Mouse (Mus musculus): ENCODE results near the gene Teddm1a. TPM values are rescaled to one million over a fixed set of nuclear protein-coding genes. Genes with fewer than 3 reads are reported as not detected.

Gene Teddm1a
- polyA plus RNA-seq, 2 experiments = not detected

DNA sequence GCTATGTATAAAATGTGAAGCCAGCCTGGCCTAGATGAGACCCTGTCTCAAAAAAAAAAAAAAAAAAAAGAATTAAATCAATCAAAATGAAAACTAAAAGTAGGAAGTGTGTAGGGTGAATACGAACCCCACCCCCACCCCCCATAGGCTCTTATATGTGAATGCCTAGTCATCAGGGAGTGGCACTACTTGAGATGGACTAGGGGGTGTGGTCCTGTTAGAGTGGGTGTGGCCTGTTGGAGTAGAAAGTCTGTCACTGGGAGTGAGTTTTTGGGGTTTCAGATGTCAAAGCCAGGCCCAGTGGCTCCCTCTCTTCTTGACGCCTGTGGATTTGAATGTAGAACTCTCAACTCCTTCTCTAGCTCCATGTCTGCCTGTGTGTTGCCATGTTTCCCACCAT is 45.5 kb downstream of the Teddm1a start:
- no peak for TF ChIP-seq POLR2A (IDR thresholded peaks at IDR 0.05; ENCODE audit: borderline replicate concordance, extremely low read depth, insufficient read depth, insufficient read length)
- no peaks in the 10 kb centered on the region for H3K9me3 ChIP-seq (ENCODE audit: control insufficient read depth, low read length)
- H3K27me3 ChIP-seq (ENCODE audit: control insufficient read depth, insufficient read depth, low read length) = no peaks in the 10 kb centered on the region
- no peak overlapping the region for H3K27ac ChIP-seq (replicated peaks; ENCODE audit: low read depth, low read length)
- DNase-seq (ENCODE audit: low spot score) = no peak
- WGBS = 94% methylated on average over 2 of the region's 2 CpGs
- no peaks in the 10 kb centered on the region for H3K4me1 ChIP-seq (ENCODE audit: control insufficient read depth, insufficient read depth, low read length)
- H3K9ac ChIP-seq (ENCODE audit: low read depth, low read length, severe bottlenecking) = no peak overlapping the region
- no peak for ATAC-seq (ENCODE audit: low FRiP score, low read depth)
- no peak overlapping the region for H3K4me3 ChIP-seq (replicated peaks; ENCODE audit: low read length)
- H3K36me3 ChIP-seq (ENCODE audit: control insufficient read depth, insufficient read depth, low read length) = no peaks in the 10 kb centered on the region
- no peak overlapping the region for H3K4me2 ChIP-seq (replicated peaks; ENCODE audit: low read depth, low read length, severe bottlenecking)

DNA sequence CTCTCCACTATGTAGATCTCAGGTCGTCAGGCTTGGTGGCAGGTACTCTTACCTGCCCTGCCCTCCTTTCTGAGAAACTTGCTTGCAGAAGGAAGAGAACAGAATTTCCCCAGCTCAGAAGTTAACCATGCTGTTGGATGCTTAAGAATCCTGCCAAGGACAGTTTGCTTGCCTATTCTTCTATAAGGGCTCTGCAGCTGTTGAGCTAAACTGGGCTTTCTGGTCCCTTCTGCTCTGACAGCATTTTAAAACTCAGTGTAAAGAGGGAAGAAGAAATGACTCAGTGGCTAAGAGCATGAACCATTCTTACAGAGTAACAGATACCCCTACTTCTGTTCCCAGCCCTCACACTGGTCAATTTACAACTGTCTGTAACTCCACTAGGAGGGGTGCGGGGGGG is 49.4 kb downstream of the Teddm1a start:
- Histone ChIP-seq H3K4me3 (replicated peaks; ENCODE audit: low read length) (no peak overlapping the region), H3K4me2 (replicated peaks; ENCODE audit: low read depth, low read length, severe bottlenecking) (no peak overlapping the region), H3K27ac (replicated peaks; ENCODE audit: low read depth, low read length) (no peak overlapping the region), H3K4me1 (ENCODE audit: control insufficient read depth, insufficient read depth, low read length) (no peaks in the 10 kb centered on the region), H3K27me3 (ENCODE audit: control insufficient read depth, insufficient read depth, low read length) (no peaks in the 10 kb centered on the region), H3K9me3 (ENCODE audit: control insufficient read depth, low read length) (no peaks in the 10 kb centered on the region), H3K9ac (ENCODE audit: low read depth, low read length, severe bottlenecking) (no peak overlapping the region), H3K36me3 (ENCODE audit: control insufficient read depth, insufficient read depth, low read length) (no peaks in the 10 kb centered on the region)
- 77% methylated on average over 2 of the region's 2 CpGs for WGBS
- DNase-seq (ENCODE audit: low spot score) = no peak
- TF ChIP-seq POLR2A (IDR thresholded peaks at IDR 0.05; ENCODE audit: borderline replicate concordance, extremely low read depth, insufficient read depth, insufficient read length) = no peak
- ATAC-seq (ENCODE audit: low FRiP score, low read depth) = no peak

Small RNA genes within 50 kb of the gene (microRNA-seq; reads per million reads assigned to microRNA genes)
- 13.7 reads per million, percentile 24 among the genes with 10 or more reads in this experiment for gene Mir8114

Other genes with a start within 250 kb of the Teddm1a start
- gene Rgs8, start 238.7 kb upstream of the Teddm1a start, polyA plus RNA-seq (2012; rRNA removed) = 1.9 and 2.3 TPM in 2 replicates
- gene Rgs8, start 238.7 kb upstream of the Teddm1a start, polyA plus RNA-seq (2014; fragmentation: Nextera tagmentation; extraction: Ambion mirVana) = 1.1 and 1.3 TPM in 2 replicates
- gene Rgs16, start 151.4 kb upstream of the Teddm1a start, polyA plus RNA-seq (2012; rRNA removed) = 21.9 and 22.6 TPM in 2 replicates
- gene Rgs16, start 151.4 kb upstream of the Teddm1a start, polyA plus RNA-seq (2014; fragmentation: Nextera tagmentation; extraction: Ambion mirVana) = 6.4 and 8.5 TPM in 2 replicates
- gene Rnasel, start 142.3 kb upstream of the Teddm1a start, polyA plus RNA-seq (2012; rRNA removed) = 19.4 and 23.5 TPM in 2 replicates
- gene Rnasel, start 142.3 kb upstream of the Teddm1a start, polyA plus RNA-seq (2014; fragmentation: Nextera tagmentation; extraction: Ambion mirVana) = 10.0 and 14.1 TPM in 2 replicates
- gene Rgsl1, start 47.6 kb upstream of the Teddm1a start, polyA plus RNA-seq (2012; rRNA removed) = 0.13 and 0.15 TPM in 2 replicates
- not detected in 2 replicates for gene Rgsl1, start 47.6 kb upstream of the Teddm1a start, polyA plus RNA-seq (2014; fragmentation: Nextera tagmentation; extraction: Ambion mirVana)
- not detected in 2 replicates for gene Teddm1b, start 17.4 kb upstream of the Teddm1a start, polyA plus RNA-seq (2012; rRNA removed)
- gene Teddm1b, start 17.4 kb upstream of the Teddm1a start, polyA plus RNA-seq (2014; fragmentation: Nextera tagmentation; extraction: Ambion mirVana) = 0.22 and 0.23 TPM in 2 replicates
- 88.6 and 93.4 TPM in 2 replicates for gene Glul, start 8.2 kb downstream of the Teddm1a start, polyA plus RNA-seq (2012; rRNA removed)
- 92.9 and 94.2 TPM in 2 replicates for gene Glul, start 8.2 kb downstream of the Teddm1a start, polyA plus RNA-seq (2014; fragmentation: Nextera tagmentation; extraction: Ambion mirVana)
- gene Teddm2, start 8.5 kb downstream of the Teddm1a start, polyA plus RNA-seq (2012; rRNA removed) = 0.24 and 0.58 TPM in 2 replicates
- 0.54 and 0.62 TPM in 2 replicates for gene Teddm2, start 8.5 kb downstream of the Teddm1a start, polyA plus RNA-seq (2014; fragmentation: Nextera tagmentation; extraction: Ambion mirVana)